Mouse (Mus musculus): ENCODE results near the gene Mllt10. TPM values are rescaled to one million over a fixed set of nuclear protein-coding genes. Genes with fewer than 3 reads are reported as not detected.
A peak's percentile ranks its signal among the peaks of the same experiment; 100 is the strongest.

The Mllt10 gene
- total and polyA plus RNA-seq, 3 experiments = 20.6 to 32.8 (median 32.5) TPM

GRCm38 (mm10) chr2:18031831-18032537, 23.1 kb upstream of the Mllt10 start:
- TF ChIP-seq POLR2A (IDR thresholded peaks at IDR 0.05; ENCODE audit: insufficient read depth, low read depth, low read length) = no peak
- TF ChIP-seq CTCF (IDR thresholded peaks at IDR 0.05) = no peak
- TF ChIP-seq EP300 (IDR thresholded peaks at IDR 0.05; ENCODE audit: insufficient read depth, low read depth, low read length) = no peak
- Histone ChIP-seq H3K4me1 (ENCODE audit: control insufficient read depth, insufficient read depth, low read length) (peaks cover 2% of the 10 kb centered on the region; the same call in 1 of the 2 replicates), H3K4me3 (peak overlapping the region; percentile 63), H3K36me3 (ENCODE audit: control insufficient read depth, insufficient read depth, low read length) (no peaks in the 10 kb centered on the region), H3K27me3 (ENCODE audit: control insufficient read depth, insufficient read depth, low read length) (no peaks in the 10 kb centered on the region), H3K27ac (peak overlapping the region; percentile 72), H3K9ac (ENCODE audit: low read depth, low read length) (peak overlapping the region; percentile 79), H3K79me2 (replicated peaks; ENCODE audit: control insufficient read depth, insufficient read depth, low read length) (no peaks in the 10 kb centered on the region)
- 9% methylated on average over 34 of the region's 34 CpGs for WGBS
- peak; percentile 64 to 78 for DNase-seq
- intact Hi-C loops (cut with DNase I) = loop anchor here (1.0 to 5.0 kb wide), 2 partner anchors 31 to 660 kb away; partner anchors contain the start of gene Spag6

DNA sequence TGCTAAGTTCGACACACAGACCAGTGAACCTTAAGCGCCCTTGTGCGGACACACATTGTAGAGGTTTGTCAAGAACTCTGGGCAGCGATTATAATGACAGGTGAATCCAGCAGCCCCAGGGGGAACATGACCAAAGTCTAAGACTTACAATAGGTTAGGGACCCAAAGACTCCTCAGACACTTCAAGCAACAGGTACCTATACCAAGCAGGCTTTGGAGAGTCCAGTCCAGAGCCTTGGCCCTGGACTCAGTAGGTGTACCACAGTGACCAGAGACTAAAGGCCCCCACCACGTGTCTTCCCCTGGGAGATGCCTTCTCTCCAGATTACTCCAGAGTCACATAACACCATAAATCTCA, 22.5 kb upstream of the Mllt10 start:
- H3K27me3 ChIP-seq (ENCODE audit: control insufficient read depth, insufficient read depth, low read length) = no peaks in the 10 kb centered on the region
- WGBS = 93% methylated on average over 5 of the region's 5 CpGs
- no peak overlapping the region; the same call in 1 of the 2 replicates for H3K27ac ChIP-seq
- TF ChIP-seq CTCF (IDR thresholded peaks at IDR 0.05) (no peak), POLR2A (IDR thresholded peaks at IDR 0.05; ENCODE audit: insufficient read depth, low read depth, low read length) (no peak), EP300 (IDR thresholded peaks at IDR 0.05; ENCODE audit: insufficient read depth, low read depth, low read length) (no peak)
- intact Hi-C loops (cut with DNase I) = loop anchor here (5.0 kb wide), 1 partner anchor 660 kb away; the partner anchor contains the start of gene Spag6
- no peak overlapping the region for H3K9ac ChIP-seq (ENCODE audit: low read depth, low read length)
- no peaks in the 10 kb centered on the region for H3K79me2 ChIP-seq (replicated peaks; ENCODE audit: control insufficient read depth, insufficient read depth, low read length)
- no peak overlapping the region for H3K4me3 ChIP-seq
- DNase-seq = peak in 1 of 2 experiments; percentile 30
- no peaks in the 10 kb centered on the region for H3K36me3 ChIP-seq (ENCODE audit: control insufficient read depth, insufficient read depth, low read length)
- H3K4me1 ChIP-seq (ENCODE audit: control insufficient read depth, insufficient read depth, low read length) = peaks cover 2% of the 10 kb centered on the region; the same call in 1 of the 2 replicates

GRCm38 (mm10) chr2:18033166-18034108, 21.6 kb upstream of the Mllt10 start:
- Histone ChIP-seq H3K79me2 (replicated peaks; ENCODE audit: control insufficient read depth, insufficient read depth, low read length) (no peaks in the 10 kb centered on the region), H3K4me1 (ENCODE audit: control insufficient read depth, insufficient read depth, low read length) (peaks cover 2% of the 10 kb centered on the region; the same call in 1 of the 2 replicates), H3K9ac (ENCODE audit: low read depth, low read length) (no peak overlapping the region), H3K4me3 (no peak overlapping the region), H3K36me3 (ENCODE audit: control insufficient read depth, insufficient read depth, low read length) (no peaks in the 10 kb centered on the region), H3K27me3 (ENCODE audit: control insufficient read depth, insufficient read depth, low read length) (no peaks in the 10 kb centered on the region), H3K27ac (no peak overlapping the region)
- no peak for DNase-seq
- TF ChIP-seq EP300 (IDR thresholded peaks at IDR 0.05; ENCODE audit: insufficient read depth, low read depth, low read length) (no peak), POLR2A (IDR thresholded peaks at IDR 0.05; ENCODE audit: insufficient read depth, low read depth, low read length) (no peak), CTCF (IDR thresholded peaks at IDR 0.05) (no peak)
- 92% methylated on average over 10 of the region's 10 CpGs for WGBS
- intact Hi-C loops (cut with DNase I) = loop anchor here (5.0 kb wide), 1 partner anchor 659 kb away; the partner anchor contains the start of gene Spag6

- Histone ChIP-seq H3K79me2 (replicated peaks; ENCODE audit: control insufficient read depth, insufficient read depth, low read length) (no peaks in the 10 kb centered on the region), H3K27me3 (ENCODE audit: control insufficient read depth, insufficient read depth, low read length) (no peaks in the 10 kb centered on the region), H3K4me1 (ENCODE audit: control insufficient read depth, insufficient read depth, low read length) (peaks cover 2% of the 10 kb centered on the region; the same call in 1 of the 2 replicates), H3K9ac (ENCODE audit: low read depth, low read length) (no peak overlapping the region), H3K4me3 (no peak overlapping the region), H3K36me3 (ENCODE audit: control insufficient read depth, insufficient read depth, low read length) (no peaks in the 10 kb centered on the region), H3K27ac (no peak overlapping the region)
- WGBS = 94% methylated on average over 10 of the region's 10 CpGs
- TF ChIP-seq CTCF (IDR thresholded peaks at IDR 0.05) (no peak), EP300 (IDR thresholded peaks at IDR 0.05; ENCODE audit: insufficient read depth, low read depth, low read length) (no peak), POLR2A (IDR thresholded peaks at IDR 0.05; ENCODE audit: insufficient read depth, low read depth, low read length) (no peak)
- no peak for DNase-seq
- intact Hi-C loops (cut with DNase I) = loop anchor here (5.0 kb wide), 1 partner anchor 658 kb away; the partner anchor contains the start of gene Spag6
Observed at GRCm38 (mm10) chr2:18034371-18035250, 20.4 kb upstream of the Mllt10 start.

GRCm38 (mm10) chr2:18037491-18037890, 17.5 kb upstream of the Mllt10 start, which contains the start of gene A930004D18Rik:
Gene A930004D18Rik (minus strand): TSS chr2:18037737.
- Histone ChIP-seq H3K4me3 (no peak within 1 kb of the TSS), H3K79me2 (replicated peaks; ENCODE audit: control insufficient read depth, insufficient read depth, low read length) (no peaks in the 10 kb centered on the region), H3K4me1 (ENCODE audit: control insufficient read depth, insufficient read depth, low read length) (no peaks in the 10 kb centered on the region), H3K27ac (no peak within 1 kb of the TSS), H3K27me3 (ENCODE audit: control insufficient read depth, insufficient read depth, low read length) (no peaks in the 10 kb centered on the region), H3K36me3 (ENCODE audit: control insufficient read depth, insufficient read depth, low read length) (no peaks in the 10 kb centered on the region), H3K9ac (ENCODE audit: low read depth, low read length) (no peak within 1 kb of the TSS)
- 65% methylated on average over 2 of the region's 2 CpGs for WGBS
- DNase-seq = no peak
- intact Hi-C loops (cut with DNase I) = no loop called here
- TF ChIP-seq POLR2A (IDR thresholded peaks at IDR 0.05; ENCODE audit: insufficient read depth, low read depth, low read length) (no peak), CTCF (IDR thresholded peaks at IDR 0.05) (no peak), EP300 (IDR thresholded peaks at IDR 0.05; ENCODE audit: insufficient read depth, low read depth, low read length) (no peak)
